Mouse (Mus musculus): Measurements from ENCODE around the gene Cmtm8. TPM values are rescaled to one million over a fixed set of nuclear protein-coding genes. Genes with fewer than 3 reads are reported as not detected.
A peak's percentile ranks its signal among the peaks of the same experiment; 100 is the strongest.

Gene Cmtm8
- total RNA-seq (2015), result 1.0 and 2.8 TPM in 2 replicates
- 0.79 and 2.0 TPM in 2 replicates for total RNA-seq (2017)

GRCm38 (mm10) chr9:114844017-114844662, at the start of gene Cmtm8:
Gene Cmtm8, minus strand, starts transcription at chr9:114844156.
- ATAC-seq (replicated peaks; ENCODE audit: poor library complexity), result peak; percentile 83

- no peak for ATAC-seq (replicated peaks; ENCODE audit: poor library complexity)
These were observed 49.0 kb upstream of the Cmtm8 start for GRCm38 (mm10) chr9:114892974-114893373.

DNA sequence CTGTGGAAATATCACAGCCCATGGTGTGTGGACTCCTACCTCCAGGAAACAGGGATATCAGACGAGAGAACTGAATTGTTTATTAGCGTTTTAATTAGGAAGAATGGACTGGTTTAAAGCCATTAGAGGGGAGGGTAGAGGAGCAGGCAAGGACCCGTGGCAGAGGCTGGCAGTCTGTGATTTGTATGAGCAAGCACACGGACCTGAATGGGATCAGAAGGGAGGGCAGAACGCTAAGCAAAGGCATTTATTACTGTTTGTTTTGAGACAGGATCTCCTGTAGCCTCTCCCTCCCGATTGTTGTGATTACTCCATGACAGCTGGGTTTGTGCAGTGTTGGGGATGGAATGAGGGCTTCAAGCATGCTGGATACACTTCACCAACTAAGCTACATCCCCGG, 46.4 kb upstream of the Cmtm8 start:
- no peak for ATAC-seq (replicated peaks; ENCODE audit: poor library complexity)

DNA sequence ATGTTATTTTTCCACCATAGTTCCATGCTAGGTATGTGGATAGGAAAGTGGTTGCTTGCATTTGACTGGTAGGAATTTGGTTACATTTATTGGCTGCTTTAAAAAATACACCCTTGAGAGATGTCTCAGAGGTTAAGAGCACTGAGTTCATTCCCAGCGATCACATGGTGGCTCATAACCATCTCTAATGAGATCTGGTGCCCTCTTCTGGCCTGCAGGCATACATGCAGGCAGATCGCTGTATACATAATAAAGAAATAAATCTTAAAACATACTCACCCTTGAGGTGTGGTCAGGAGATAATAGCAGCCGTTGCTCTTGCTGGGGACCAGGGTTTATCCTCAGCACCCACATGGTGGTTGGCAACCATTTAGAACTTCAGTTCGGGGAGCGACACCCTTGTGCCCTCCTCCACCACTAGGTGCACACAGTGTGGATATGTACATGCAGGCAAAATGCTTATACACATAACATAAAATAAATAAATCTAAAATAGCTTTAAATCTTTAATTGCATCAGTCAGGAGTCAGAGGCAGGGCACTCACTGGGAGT, 45.0 kb upstream of the Cmtm8 start:
- ATAC-seq (replicated peaks; ENCODE audit: poor library complexity), result peak; percentile 52

DNA sequence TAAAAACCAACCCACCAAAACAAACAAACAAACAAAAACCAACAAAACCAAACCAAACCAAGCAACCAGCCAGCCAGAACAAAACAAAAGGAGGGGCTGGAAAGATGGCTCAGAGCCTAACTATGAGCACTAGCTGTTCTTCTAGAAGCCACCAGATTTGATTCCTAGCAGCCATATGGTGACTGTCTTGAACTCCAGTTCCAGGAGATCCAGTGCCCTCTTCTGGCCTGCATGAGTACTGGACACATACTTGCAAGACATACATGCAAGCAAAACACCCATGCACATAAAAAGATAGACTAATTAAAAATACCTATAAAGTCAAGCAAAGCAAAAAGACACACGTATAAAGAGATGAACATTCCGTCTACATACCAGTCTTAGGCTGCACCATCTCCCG, 43.7 kb upstream of the Cmtm8 start:
- peak; percentile 76 for ATAC-seq (replicated peaks; ENCODE audit: poor library complexity)

DNA sequence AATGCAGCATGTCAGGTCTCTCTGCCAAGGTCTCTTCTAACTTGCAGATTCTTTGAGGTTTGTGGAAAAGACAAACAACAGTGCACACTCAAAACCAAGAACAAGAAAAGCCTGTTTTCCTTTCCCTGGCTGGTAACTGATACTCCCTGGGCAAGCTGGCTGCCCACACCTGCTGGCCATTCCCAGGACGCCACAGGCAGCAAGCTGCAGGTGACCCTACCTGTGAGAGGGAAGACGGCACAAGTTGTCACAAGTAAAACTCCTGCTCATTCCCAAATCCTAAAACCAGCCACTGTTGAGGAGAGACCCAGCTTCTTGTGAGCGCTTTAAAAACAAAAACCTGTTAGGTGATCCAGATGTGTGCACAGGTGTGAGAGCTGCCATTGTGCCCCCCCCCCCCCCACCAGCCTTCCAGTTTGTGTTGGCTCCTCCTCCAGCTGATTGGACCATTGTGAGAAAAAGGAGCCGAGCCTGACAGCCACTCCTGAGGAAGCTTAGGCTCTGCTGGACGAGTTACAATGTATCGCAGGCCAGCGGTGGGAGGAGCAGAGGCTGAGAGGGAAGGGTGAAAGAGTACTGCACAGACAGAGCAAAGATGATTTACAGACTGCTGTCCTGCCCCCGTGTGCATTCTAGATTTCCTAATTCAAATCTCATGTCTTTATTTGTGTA, 42.2 kb upstream of the Cmtm8 start:
- ATAC-seq (replicated peaks; ENCODE audit: poor library complexity), result no peak

- ATAC-seq (replicated peaks; ENCODE audit: poor library complexity), result no peak
These were observed 41.6 kb upstream of the Cmtm8 start for GRCm38 (mm10) chr9:114885564-114885963.

DNA sequence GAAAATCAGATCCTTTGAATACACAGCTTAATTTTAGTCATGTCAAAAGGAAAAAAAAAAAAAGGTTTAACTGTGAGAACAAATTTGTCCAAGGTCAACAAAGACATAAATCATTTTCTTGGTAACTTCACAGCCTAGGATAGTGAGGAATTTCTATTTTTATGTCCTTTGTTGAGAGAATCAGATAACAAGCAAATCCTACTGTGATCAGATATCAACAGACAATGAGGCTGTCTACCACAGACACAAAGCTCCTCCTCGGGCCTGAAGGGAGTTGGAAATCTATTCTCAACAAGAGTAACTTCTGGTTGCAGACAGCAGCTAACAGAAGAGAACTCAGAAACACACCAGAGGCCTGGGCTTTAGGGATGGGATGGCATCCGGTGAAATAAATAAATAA, 38.0 kb upstream of the Cmtm8 start:
- ATAC-seq (replicated peaks; ENCODE audit: poor library complexity), result no peak

- ATAC-seq (replicated peaks; ENCODE audit: poor library complexity), result peak; percentile 43; the same call in 1 of the 2 replicates
These were observed 11.4 kb upstream of the Cmtm8 start for GRCm38 (mm10) chr9:114855327-114855726.

GRCm38 (mm10) chr9:114854686-114855085, 10.7 kb upstream of the Cmtm8 start:
- ATAC-seq (replicated peaks; ENCODE audit: poor library complexity), result no peak

- no peak for ATAC-seq (replicated peaks; ENCODE audit: poor library complexity)
These were observed 9.4 kb upstream of the Cmtm8 start for GRCm38 (mm10) chr9:114853336-114853735.

GRCm38 (mm10) chr9:114851419-114852190, 7.6 kb upstream of the Cmtm8 start:
- ATAC-seq (replicated peaks; ENCODE audit: poor library complexity), result 0 out of 2 replicates have a peak, but pooled peaks have one; percentile 23

- ATAC-seq (replicated peaks; ENCODE audit: poor library complexity), result peak; percentile 40
These were observed 331 bp downstream of the Cmtm8 start for GRCm38 (mm10) chr9:114843634-114844016.

DNA sequence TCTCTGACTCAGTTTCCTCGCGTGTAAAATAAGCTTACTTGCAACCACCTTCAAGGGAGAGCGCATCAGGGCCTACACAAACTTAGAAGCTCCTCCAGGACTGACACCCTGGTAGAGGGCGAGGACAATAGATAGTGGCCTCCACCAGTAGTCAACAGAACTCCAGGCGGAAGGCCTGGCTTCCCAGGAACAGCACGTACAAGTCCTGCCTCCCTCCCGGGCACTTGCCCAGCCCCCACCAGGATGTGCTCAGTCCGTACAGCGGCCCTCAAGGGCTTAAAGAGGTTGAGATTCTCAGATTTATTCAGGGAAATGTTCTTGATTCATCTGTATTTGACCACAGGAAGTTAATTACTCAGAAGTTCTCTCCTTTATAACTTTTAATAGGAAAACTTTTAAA, 1.1 kb downstream of the Cmtm8 start:
- no peak for ATAC-seq (replicated peaks; ENCODE audit: poor library complexity)

GRCm38 (mm10) chr9:114842269-114842668, 1.7 kb downstream of the Cmtm8 start:
- no peak for ATAC-seq (replicated peaks; ENCODE audit: poor library complexity)

GRCm38 (mm10) chr9:114838870-114839269, 5.1 kb downstream of the Cmtm8 start:
- ATAC-seq (replicated peaks; ENCODE audit: poor library complexity), result no peak

DNA sequence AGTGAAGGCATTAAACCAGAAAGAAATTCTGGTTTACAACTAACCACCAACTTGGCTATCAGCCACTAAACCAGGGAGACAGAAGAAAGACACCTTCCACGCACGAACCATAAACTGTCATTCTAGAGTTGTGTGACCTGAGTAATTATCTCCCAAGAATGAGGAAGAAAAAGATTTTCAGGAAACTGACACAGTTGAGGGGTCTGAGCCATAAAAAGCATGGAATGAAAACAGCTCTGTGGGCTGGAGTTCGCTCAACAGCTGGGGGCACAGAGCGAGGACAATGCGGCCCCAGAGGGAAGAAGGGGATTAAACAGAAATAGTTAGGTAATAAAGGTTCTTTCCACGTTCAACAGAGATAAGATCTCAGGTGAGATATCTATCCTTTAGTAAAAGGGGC, 12.4 kb downstream of the Cmtm8 start:
- ATAC-seq (replicated peaks; ENCODE audit: poor library complexity), result no peak

DNA sequence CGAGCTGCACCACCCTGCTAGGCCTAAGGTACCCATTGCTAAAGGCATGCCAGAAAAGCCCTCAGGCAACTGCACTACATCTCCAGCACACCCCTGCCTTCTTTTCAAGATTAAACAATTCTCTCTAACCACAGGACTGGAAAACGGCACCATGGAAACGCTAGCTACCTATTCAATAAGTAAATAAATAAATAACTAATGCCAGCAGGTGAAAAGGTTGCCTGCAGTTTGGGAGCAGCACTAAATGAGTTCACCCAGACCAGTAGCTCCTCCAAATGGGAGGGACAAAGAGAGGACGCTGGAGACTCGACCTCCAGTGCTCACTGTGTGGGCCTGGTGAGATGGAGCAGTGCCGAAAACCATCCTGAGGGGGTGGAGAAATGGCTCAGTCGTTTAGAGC, 13.6 kb downstream of the Cmtm8 start:
- ATAC-seq (replicated peaks; ENCODE audit: poor library complexity), result no peak

GRCm38 (mm10) chr9:114829669-114830068, 14.3 kb downstream of the Cmtm8 start:
- ATAC-seq (replicated peaks; ENCODE audit: poor library complexity), result no peak

GRCm38 (mm10) chr9:114828377-114828776, 15.6 kb downstream of the Cmtm8 start:
- ATAC-seq (replicated peaks; ENCODE audit: poor library complexity), result no peak

- no peak for ATAC-seq (replicated peaks; ENCODE audit: poor library complexity)
These were observed 16.6 kb downstream of the Cmtm8 start for GRCm38 (mm10) chr9:114827242-114827852.
